Mouse (Mus musculus) kidney, embryonic 16.5 days (tissue): ENCODE results near the gene Slc25a30. TPM values are rescaled to one million over a fixed set of nuclear protein-coding genes. Genes with fewer than 3 reads are reported as not detected.

Source experiments
- ATAC-seq: fragments of 200-750 bp; cut with Nextera tagmentation; 2 replicates; pipeline ENCODE4 v1.8.0; 2017; ENCODE audit warnings: moderate TSS enrichment; ENCODE audit not compliant: low FRiP score, low TSS enrichment
- H3K27ac ChIP-seq: fragments of 300-500 bp; sonication (generic); 2 replicates; pipeline ENCODE4 v1.5.1; 2014; ENCODE audit warnings: low read length
- H3K27me3 ChIP-seq: fragments of 300-500 bp; sonication (generic); 2 replicates; pipeline ENCODE4 v1.6.1; 2014; ENCODE audit warnings: low read length, control low read depth, mixed read lengths; ENCODE audit not compliant: insufficient read depth
- H3K36me3 ChIP-seq: fragments of 300-500 bp; sonication (generic); 2 replicates; pipeline ENCODE4 v1.6.1; 2014; ENCODE audit warnings: low read length, control low read depth, mixed read lengths; ENCODE audit not compliant: insufficient read depth
- H3K4me1 ChIP-seq: fragments of 300-500 bp; sonication (generic); 2 replicates; pipeline ENCODE4 v1.6.1; 2014; ENCODE audit warnings: low read length, control low read depth, mixed read lengths; ENCODE audit not compliant: insufficient read depth
- H3K4me2 ChIP-seq: fragments of 300-500 bp; sonication (generic); replicated peaks from 2 replicates; pipeline ENCODE4 v1.6.1; 2014; ENCODE audit warnings: low read depth, low read length
- H3K4me3 ChIP-seq: fragments of 300-500 bp; sonication (generic); 2 replicates; pipeline ENCODE4 v1.5.1; 2014; ENCODE audit warnings: mild to moderate bottlenecking, low read length
- H3K9ac ChIP-seq: fragments of 300-500 bp; sonication (generic); replicated peaks from 2 replicates; pipeline ENCODE4 v1.6.1; 2014; ENCODE audit warnings: low read length
- H3K9me3 ChIP-seq: fragments of 300-500 bp; sonication (generic); 2 replicates; pipeline ENCODE4 v1.6.1; 2016; ENCODE audit warnings: low read length, control low read depth
- WGBS: fragments of 180-500 bp; shearing (Covaris S2); extraction: QIAGEN DNeasy Blood & Tissue Kit; methylation state at CpG from one replicate; pipeline ENCODE4 v1.1.7; 2014; 5-methylcytosine and 5-hydroxymethylcytosine counted together
- polyA plus RNA-seq: library from polyadenylated mRNA; unstranded; fragments of >200 nt; fragmentation: Nextera tagmentation; extraction: Ambion mirVana; gene quantifications from 2 replicates; pipeline ENCODE4 v1.2.1, GENCODE M21; 2015

Slc25a30 gene
- polyA plus RNA-seq, 1 experiment from 2014 or later: 13.1 TPM

GRCm38 (mm10) chr14:75828866-75829806 is 42.3 kb upstream of the Slc25a30 start:
- ATAC-seq: peak; percentile 50; the same call in 1 of the 2 replicates
- peak overlapping the region; percentile 61; the same call in 1 of the 2 replicates for H3K27ac ChIP-seq
- WGBS: 3% methylated on average over 32 of the region's 32 CpGs
- H3K4me1 ChIP-seq: peaks cover 27% of the 10 kb centered on the region
- peak overlapping the region; percentile 42 for H3K4me3 ChIP-seq
- H3K4me2 ChIP-seq: peak overlapping the region; percentile 81
- H3K9me3 ChIP-seq: no peaks in the 10 kb centered on the region
- peak overlapping the region; percentile 56 for H3K9ac ChIP-seq
- H3K36me3 ChIP-seq: no peaks in the 10 kb centered on the region
- peaks cover 11% of the 10 kb centered on the region; the same call in 1 of the 2 replicates for H3K27me3 ChIP-seq

GRCm38 (mm10) chr14:75828221-75828620 is 41.4 kb upstream of the Slc25a30 start:
- peak overlapping the region; percentile 56; the same call in 1 of the 2 replicates for H3K9ac ChIP-seq
- peak overlapping the region; percentile 81 for H3K4me2 ChIP-seq
- peaks cover 22% of the 10 kb centered on the region for H3K4me1 ChIP-seq
- peak overlapping the region; percentile 2; the same call in 1 of the 2 replicates for H3K4me3 ChIP-seq
- H3K27ac ChIP-seq: no peak overlapping the region
- no peaks in the 10 kb centered on the region for H3K36me3 ChIP-seq
- peaks cover 11% of the 10 kb centered on the region; the same call in 1 of the 2 replicates for H3K27me3 ChIP-seq
- ATAC-seq: no peak
- WGBS: 28% methylated on average over 11 of the region's 11 CpGs
- H3K9me3 ChIP-seq: no peaks in the 10 kb centered on the region

- Histone ChIP-seq H3K27ac (no peak overlapping the region), H3K4me3 (no peak overlapping the region), H3K9ac (no peak overlapping the region), H3K4me2 (no peak overlapping the region), H3K9me3 (no peaks in the 10 kb centered on the region), H3K27me3 (peaks cover 11% of the 10 kb centered on the region; the same call in 1 of the 2 replicates), H3K36me3 (no peaks in the 10 kb centered on the region), H3K4me1 (peaks cover 16% of the 10 kb centered on the region)
- WGBS: 42% methylated on average over 3 of the region's 3 CpGs
- no peak for ATAC-seq
Measured at GRCm38 (mm10) chr14:75826851-75827410, 40.1 kb upstream of the Slc25a30 start.

- Histone ChIP-seq H3K27ac (no peak overlapping the region), H3K4me3 (no peak overlapping the region), H3K4me2 (no peak overlapping the region), H3K9me3 (no peaks in the 10 kb centered on the region), H3K4me1 (no peaks in the 10 kb centered on the region), H3K9ac (no peak overlapping the region), H3K27me3 (no peaks in the 10 kb centered on the region), H3K36me3 (no peaks in the 10 kb centered on the region)
- 82% methylated on average over 5 of the region's 5 CpGs for whole genome bisulfite sequencing
- ATAC-seq: no peak
Measured at GRCm38 (mm10) chr14:75820007-75820406, 33.2 kb upstream of the Slc25a30 start.

GRCm38 (mm10) chr14:75819341-75819740 is 32.5 kb upstream of the Slc25a30 start:
- Histone ChIP-seq H3K4me3 (no peak overlapping the region), H3K9me3 (no peaks in the 10 kb centered on the region), H3K9ac (no peak overlapping the region), H3K36me3 (no peaks in the 10 kb centered on the region), H3K27me3 (no peaks in the 10 kb centered on the region), H3K4me2 (no peak overlapping the region), H3K27ac (no peak overlapping the region), H3K4me1 (no peaks in the 10 kb centered on the region)
- WGBS: 84% methylated on average over 2 of the region's 2 CpGs
- no peak for ATAC-seq

GRCm38 (mm10) chr14:75818528-75818927 is 31.7 kb upstream of the Slc25a30 start:
- Histone ChIP-seq H3K36me3 (no peaks in the 10 kb centered on the region), H3K4me1 (no peaks in the 10 kb centered on the region), H3K4me3 (no peak overlapping the region), H3K9ac (no peak overlapping the region), H3K27me3 (no peaks in the 10 kb centered on the region), H3K9me3 (no peaks in the 10 kb centered on the region), H3K4me2 (no peak overlapping the region), H3K27ac (no peak overlapping the region)
- WGBS: 85% methylated on average over 2 of the region's 2 CpGs
- no peak for ATAC-seq

- H3K4me3 ChIP-seq: no peak overlapping the region
- H3K27ac ChIP-seq: no peak overlapping the region
- 74% methylated on average over 6 of the region's 6 CpGs for WGBS
- H3K36me3 ChIP-seq: no peaks in the 10 kb centered on the region
- H3K4me2 ChIP-seq: no peak overlapping the region
- H3K9ac ChIP-seq: no peak overlapping the region
- no peak for ATAC-seq
- H3K4me1 ChIP-seq: no peaks in the 10 kb centered on the region
- no peaks in the 10 kb centered on the region for H3K27me3 ChIP-seq
- no peaks in the 10 kb centered on the region for H3K9me3 ChIP-seq
Measured at GRCm38 (mm10) chr14:75809931-75810330, 23.1 kb upstream of the Slc25a30 start.

GRCm38 (mm10) chr14:75807800-75808199 is 21.0 kb upstream of the Slc25a30 start:
- Histone ChIP-seq H3K4me3 (no peak overlapping the region), H3K4me2 (no peak overlapping the region), H3K27me3 (no peaks in the 10 kb centered on the region), H3K4me1 (no peaks in the 10 kb centered on the region), H3K9me3 (no peaks in the 10 kb centered on the region), H3K9ac (no peak overlapping the region), H3K36me3 (no peaks in the 10 kb centered on the region), H3K27ac (no peak overlapping the region)
- WGBS: 71% methylated on average over 8 of the region's 8 CpGs
- ATAC-seq: no peak; the same call in 1 of the 2 replicates

GRCm38 (mm10) chr14:75797769-75798386 is 11.0 kb upstream of the Slc25a30 start:
- no peak overlapping the region for H3K4me2 ChIP-seq
- H3K27me3 ChIP-seq: no peaks in the 10 kb centered on the region
- no peak overlapping the region for H3K4me3 ChIP-seq
- peak; percentile 86 for ATAC-seq
- 13% methylated on average over 5 of the region's 5 CpGs for WGBS
- no peak overlapping the region for H3K9ac ChIP-seq
- H3K4me1 ChIP-seq: peaks cover 8% of the 10 kb centered on the region; the same call in 1 of the 2 replicates
- H3K36me3 ChIP-seq: no peaks in the 10 kb centered on the region
- peak overlapping the region; percentile 61; the same call in 1 of the 2 replicates for H3K27ac ChIP-seq
- H3K9me3 ChIP-seq: no peaks in the 10 kb centered on the region
